Mouse (Mus musculus): ENCODE data around the gene Rpusd1. TPM values are rescaled to one million over a fixed set of nuclear protein-coding genes. Genes with fewer than 3 reads are reported as not detected.

Rpusd1 gene
- polyA plus RNA-seq, 1 experiment: 45.0 TPM

DNA sequence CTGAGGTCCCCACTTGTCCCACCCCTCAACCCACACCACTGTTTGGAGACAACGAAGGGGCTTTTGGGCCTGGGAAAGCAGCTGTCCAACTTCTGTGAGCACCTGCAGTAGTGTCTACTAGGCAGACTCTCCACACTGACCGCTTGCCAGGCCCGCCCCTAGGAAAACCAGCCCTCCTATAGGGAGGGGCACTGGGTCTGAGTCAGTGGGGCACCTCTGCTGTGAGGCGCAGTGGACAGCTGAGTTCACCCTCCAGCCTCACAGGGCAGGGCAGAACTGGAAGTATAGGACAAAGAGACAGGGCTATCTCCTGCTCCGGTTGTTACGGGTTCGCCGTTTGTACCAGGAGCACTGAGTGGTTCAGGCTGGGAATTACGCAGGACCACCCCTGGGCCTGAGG is 26.8 kb downstream of the Rpusd1 start, which contains the start of gene Msln:
Gene Msln (minus strand): TSS at position 138 of the 400 bp plus-strand sequence.
- H3K4me3 ChIP-seq (replicated peaks; ENCODE audit: extremely low read depth, low read depth, low read length): no peak within 1 kb of the TSS
- no peak for DNase-seq
- TF ChIP-seq POLR2A (IDR thresholded peaks at IDR 0.05; ENCODE audit: borderline replicate concordance, extremely low read depth, low read depth, low read length): no peak
- TF ChIP-seq CTCF (IDR thresholded peaks at IDR 0.05; ENCODE audit: insufficient read depth, low read length): no peak
- 71% methylated on average over 9 of the region's 9 CpGs for WGBS
- H3K4me1 ChIP-seq (ENCODE audit: control insufficient read depth, insufficient read depth, low read length): no peaks in the 10 kb centered on the region

DNA sequence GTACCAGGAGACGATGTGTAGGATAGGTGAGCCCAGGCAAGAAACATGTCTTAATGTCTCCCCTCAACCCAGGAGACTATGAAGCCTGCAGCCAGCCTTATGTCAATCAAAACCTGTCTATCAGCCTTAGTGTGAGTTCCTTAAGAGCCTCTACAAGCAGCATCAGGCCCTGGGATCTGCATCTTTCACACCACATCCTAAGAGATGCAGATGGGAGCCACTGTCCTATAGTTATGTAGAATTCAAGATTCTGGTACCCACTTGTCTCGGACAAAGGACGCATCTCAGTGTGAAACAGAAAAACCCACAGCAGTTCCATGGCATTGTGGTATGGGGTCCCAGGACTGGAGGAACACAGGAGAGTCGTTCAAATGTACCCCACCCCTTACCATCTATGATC is 27.6 kb downstream of the Rpusd1 start:
- no peak for DNase-seq
- WGBS: 71% methylated on average over 4 of the region's 4 CpGs
- Histone ChIP-seq H3K4me3 (replicated peaks; ENCODE audit: extremely low read depth, low read depth, low read length) (no peak overlapping the region), H3K4me1 (ENCODE audit: control insufficient read depth, insufficient read depth, low read length) (no peaks in the 10 kb centered on the region)
- no peak for TF ChIP-seq CTCF (IDR thresholded peaks at IDR 0.05; ENCODE audit: insufficient read depth, low read length)
- no peak for TF ChIP-seq POLR2A (IDR thresholded peaks at IDR 0.05; ENCODE audit: borderline replicate concordance, extremely low read depth, low read depth, low read length)

DNA sequence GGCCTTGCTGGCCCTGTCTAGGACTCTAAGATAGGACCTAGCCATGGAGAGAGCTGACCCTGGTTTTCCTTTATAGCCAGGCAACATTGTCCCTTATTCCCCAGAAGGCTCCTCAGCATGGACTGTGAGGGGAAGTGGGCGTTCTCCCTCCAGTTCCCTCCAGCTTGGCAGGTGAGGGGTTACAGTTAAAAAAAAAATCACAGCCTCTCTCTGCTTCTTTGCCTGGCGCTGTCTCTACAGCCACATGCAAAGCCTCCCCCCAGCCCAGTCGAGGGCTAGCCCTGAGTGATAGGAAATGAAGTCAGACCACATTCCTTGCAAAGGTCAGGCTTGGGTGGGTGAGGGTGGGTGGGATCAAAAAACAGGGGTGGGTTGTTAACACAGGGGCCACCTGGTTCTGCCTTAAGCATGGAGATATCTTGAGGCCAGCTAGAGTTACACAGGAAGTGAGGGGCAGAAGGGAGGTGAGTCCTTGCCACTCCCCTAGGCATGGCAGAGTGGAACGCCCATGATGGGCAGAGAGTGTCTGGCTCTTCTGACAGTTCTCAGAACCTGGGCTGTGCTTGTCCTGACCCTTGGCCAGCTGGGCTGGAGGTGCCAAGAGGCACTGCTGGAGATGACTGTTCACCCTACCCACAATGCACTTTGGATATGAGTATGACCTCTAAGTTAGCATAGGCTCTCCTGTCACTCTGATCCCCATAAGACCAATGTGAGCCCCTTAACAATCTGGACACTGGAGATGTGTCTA is 28.3 kb downstream of the Rpusd1 start:
- Histone ChIP-seq H3K4me1 (ENCODE audit: control insufficient read depth, insufficient read depth, low read length) (no peaks in the 10 kb centered on the region), H3K4me3 (replicated peaks; ENCODE audit: extremely low read depth, low read depth, low read length) (no peak overlapping the region)
- no peak for DNase-seq
- TF ChIP-seq CTCF (IDR thresholded peaks at IDR 0.05; ENCODE audit: insufficient read depth, low read length): no peak
- TF ChIP-seq POLR2A (IDR thresholded peaks at IDR 0.05; ENCODE audit: borderline replicate concordance, extremely low read depth, low read depth, low read length): no peak
- 24% methylated on average over 4 of the region's 4 CpGs for WGBS

GRCm38 (mm10) chr17:25756378-25757242 is 29.1 kb downstream of the Rpusd1 start:
- H3K4me3 ChIP-seq (replicated peaks; ENCODE audit: extremely low read depth, low read depth, low read length): no peak overlapping the region
- DNase-seq: no peak
- H3K4me1 ChIP-seq (ENCODE audit: control insufficient read depth, insufficient read depth, low read length): no peaks in the 10 kb centered on the region
- TF ChIP-seq CTCF (IDR thresholded peaks at IDR 0.05; ENCODE audit: insufficient read depth, low read length): no peak
- no peak for TF ChIP-seq POLR2A (IDR thresholded peaks at IDR 0.05; ENCODE audit: borderline replicate concordance, extremely low read depth, low read depth, low read length)
- WGBS: 55% methylated on average over 9 of the region's 9 CpGs

- WGBS: 48% methylated on average over 3 of the region's 3 CpGs
- Histone ChIP-seq H3K4me1 (ENCODE audit: control insufficient read depth, insufficient read depth, low read length) (no peaks in the 10 kb centered on the region), H3K4me3 (replicated peaks; ENCODE audit: extremely low read depth, low read depth, low read length) (no peak overlapping the region)
- no peak for DNase-seq
- TF ChIP-seq POLR2A (IDR thresholded peaks at IDR 0.05; ENCODE audit: borderline replicate concordance, extremely low read depth, low read depth, low read length) (no peak), CTCF (IDR thresholded peaks at IDR 0.05; ENCODE audit: insufficient read depth, low read length) (no peak)
These were observed 30.2 kb downstream of the Rpusd1 start for GRCm38 (mm10) chr17:25757691-25758090.

DNA sequence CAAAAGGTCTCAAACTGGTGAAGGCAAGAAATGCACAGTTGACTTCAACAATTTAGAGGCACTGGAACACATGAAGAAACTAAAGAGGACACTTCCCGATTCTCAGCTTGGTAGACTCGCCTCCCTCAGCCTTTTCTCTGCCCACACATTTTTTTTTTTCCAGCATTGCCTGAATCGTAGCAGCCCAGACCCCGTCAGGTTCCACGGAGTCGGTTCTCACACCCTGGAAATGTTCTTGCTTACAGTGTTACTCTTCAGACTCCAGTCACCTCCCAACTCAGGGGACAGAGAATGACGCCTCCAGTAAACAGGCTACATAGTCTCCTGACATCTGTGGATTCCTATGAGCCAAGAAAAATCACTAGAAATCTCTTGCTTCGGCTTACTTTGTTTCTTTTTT is 32.7 kb downstream of the Rpusd1 start:
- TF ChIP-seq CTCF (IDR thresholded peaks at IDR 0.05; ENCODE audit: insufficient read depth, low read length) (no peak), POLR2A (IDR thresholded peaks at IDR 0.05; ENCODE audit: borderline replicate concordance, extremely low read depth, low read depth, low read length) (no peak)
- no peak overlapping the region for H3K4me3 ChIP-seq (replicated peaks; ENCODE audit: extremely low read depth, low read depth, low read length)
- no peaks in the 10 kb centered on the region for H3K4me1 ChIP-seq (ENCODE audit: control insufficient read depth, insufficient read depth, low read length)
- WGBS: 60% methylated on average over 8 of the region's 8 CpGs
- no peak for DNase-seq

- no peak overlapping the region for H3K4me3 ChIP-seq (replicated peaks; ENCODE audit: extremely low read depth, low read depth, low read length)
- no peak for TF ChIP-seq POLR2A (IDR thresholded peaks at IDR 0.05; ENCODE audit: borderline replicate concordance, extremely low read depth, low read depth, low read length)
- no peak for TF ChIP-seq CTCF (IDR thresholded peaks at IDR 0.05; ENCODE audit: insufficient read depth, low read length)
- WGBS: 34% methylated on average over 4 of the region's 4 CpGs
- DNase-seq: no peak
- no peaks in the 10 kb centered on the region for H3K4me1 ChIP-seq (ENCODE audit: control insufficient read depth, insufficient read depth, low read length)
These were observed 34.1 kb downstream of the Rpusd1 start for GRCm38 (mm10) chr17:25761561-25761970.

GRCm38 (mm10) chr17:25762591-25762990 is 35.1 kb downstream of the Rpusd1 start:
- Histone ChIP-seq H3K4me3 (replicated peaks; ENCODE audit: extremely low read depth, low read depth, low read length) (no peak overlapping the region), H3K4me1 (ENCODE audit: control insufficient read depth, insufficient read depth, low read length) (no peaks in the 10 kb centered on the region)
- TF ChIP-seq CTCF (IDR thresholded peaks at IDR 0.05; ENCODE audit: insufficient read depth, low read length) (no peak), POLR2A (IDR thresholded peaks at IDR 0.05; ENCODE audit: borderline replicate concordance, extremely low read depth, low read depth, low read length) (no peak)
- WGBS: 49% methylated on average over 3 of the region's 3 CpGs
- no peak for DNase-seq

GRCm38 (mm10) chr17:25765886-25766285 is 38.4 kb downstream of the Rpusd1 start:
- no peak for TF ChIP-seq CTCF (IDR thresholded peaks at IDR 0.05; ENCODE audit: insufficient read depth, low read length)
- TF ChIP-seq POLR2A (IDR thresholded peaks at IDR 0.05; ENCODE audit: borderline replicate concordance, extremely low read depth, low read depth, low read length): no peak
- no peak for DNase-seq
- H3K4me3 ChIP-seq (replicated peaks; ENCODE audit: extremely low read depth, low read depth, low read length): no peak overlapping the region
- H3K4me1 ChIP-seq (ENCODE audit: control insufficient read depth, insufficient read depth, low read length): no peaks in the 10 kb centered on the region
- 72% methylated on average over 5 of the region's 5 CpGs for WGBS
